Mouse (Mus musculus): Measurements from ENCODE around the gene Blmh. TPM values are rescaled to one million over a fixed set of nuclear protein-coding genes. Genes with fewer than 3 reads are reported as not detected.

Blmh gene
- total and polyA plus RNA-seq, 3 experiments: 111 to 116 TPM; not detected in 1

DNA sequence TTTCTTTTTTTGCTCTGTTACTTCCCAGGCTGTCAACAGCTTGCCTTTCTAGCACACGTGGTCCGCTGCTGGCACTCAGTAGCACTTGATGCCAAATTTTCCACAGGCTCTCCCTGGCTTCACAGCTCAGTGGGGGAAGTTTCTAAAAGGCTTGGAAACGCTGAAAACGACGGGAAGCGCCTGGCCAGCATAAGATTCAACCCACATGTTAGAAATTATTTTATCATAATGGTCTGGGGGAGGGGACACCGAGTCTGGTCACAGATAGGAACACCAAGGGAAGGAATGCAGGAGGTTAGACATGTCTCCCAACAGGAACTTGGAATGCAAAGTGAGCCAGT, 12.6 kb upstream of the Blmh start:
- Histone ChIP-seq H3K27ac (ENCODE audit: control insufficient read depth, low read depth, low read length) (no peak overlapping the region), H3K9me3 (replicated peaks; ENCODE audit: insufficient read depth, low read length) (no peaks in the 10 kb centered on the region), H3K4me3 (ENCODE audit: control insufficient read depth in 1 of 2, insufficient read depth in 1 of 2, low read depth in 2 of 2, low read length in 2 of 2) (no peak overlapping the region), H3K9ac (ENCODE audit: control insufficient read depth, low read depth, low read length, poor library complexity, severe bottlenecking) (no peak overlapping the region), H3K27me3 (ENCODE audit: control insufficient read depth in 1 of 2, insufficient read depth in 2 of 2, low read length in 2 of 2) (peaks cover 14 to 25% of the 10 kb centered on the region in 2 experiments), H3K36me3 (ENCODE audit: control insufficient read depth in 1 of 2, insufficient read depth in 2 of 2, low read length in 2 of 2) (no peaks in the 10 kb centered on the region), H3K79me2 (ENCODE audit: control insufficient read depth, insufficient read depth, low read length, poor library complexity) (no peaks in the 10 kb centered on the region), H3K4me1 (ENCODE audit: control insufficient read depth in 1 of 2, insufficient read depth in 2 of 2, low read length in 2 of 2) (no peaks in the 10 kb centered on the region)
- no peak for TF ChIP-seq MAZ (IDR thresholded peaks at IDR 0.05; ENCODE audit: low read depth, low read length)
- no peak for TF ChIP-seq HCFC1 (IDR thresholded peaks at IDR 0.05; ENCODE audit: low read depth, low read length)
- TF ChIP-seq ZC3H11A (IDR thresholded peaks at IDR 0.05; ENCODE audit: low read depth, low read length): no peak
- TF ChIP-seq ELF1 (IDR thresholded peaks at IDR 0.05; ENCODE audit: low read depth, low read length): no peak
- TF ChIP-seq JUND (IDR thresholded peaks at IDR 0.05; ENCODE audit: low read depth, low read length): no peak
- no peak for TF ChIP-seq CTCF (IDR thresholded peaks at IDR 0.05 in 2 of 3, conservative IDR thresholded peaks at IDR 0.05 in 1 of 3; ENCODE audit: control insufficient read depth in 1 of 3, insufficient read depth in 1 of 3, low read depth in 2 of 3, low read length in 3 of 3, poor library complexity in 1 of 3, severe bottlenecking in 1 of 3)
- TF ChIP-seq MAX (IDR thresholded peaks at IDR 0.05; ENCODE audit: low read length): no peak
- TF ChIP-seq ETS1 (IDR thresholded peaks at IDR 0.05; ENCODE audit: low read depth, low read length): no peak
- TF ChIP-seq POLR2A (IDR thresholded peaks at IDR 0.05; ENCODE audit: control insufficient read depth in 1 of 2, insufficient read depth in 1 of 2, low read depth in 1 of 2, low read length in 2 of 2, poor library complexity in 1 of 2): no peak
- TF ChIP-seq TBP (IDR thresholded peaks at IDR 0.05; ENCODE audit: low read depth, low read length): no peak
- TF ChIP-seq TCF12 (IDR thresholded peaks at IDR 0.05; ENCODE audit: low read depth, low read length): no peak
- no peak for TF ChIP-seq RAD21 (IDR thresholded peaks at IDR 0.05; ENCODE audit: low read depth, low read length)
- TF ChIP-seq ZNF384 (IDR thresholded peaks at IDR 0.05; ENCODE audit: low read depth, low read length): no peak
- TF ChIP-seq CHD1 (IDR thresholded peaks at IDR 0.05; ENCODE audit: low read depth, low read length): no peak
- TF ChIP-seq POLR2AphosphoS2 (IDR thresholded peaks at IDR 0.05; ENCODE audit: low read length): no peak
- no peak for TF ChIP-seq CHD2 (IDR thresholded peaks at IDR 0.05; ENCODE audit: low read length)
- TF ChIP-seq RCOR1 (IDR thresholded peaks at IDR 0.05; ENCODE audit: low read depth, low read length): no peak
- TF ChIP-seq MAFK (IDR thresholded peaks at IDR 0.05; ENCODE audit: borderline replicate concordance, low read depth, low read length): no peak
- DNase-seq (ENCODE audit: low read depth, low spot score): no peak

- Histone ChIP-seq H3K36me3 (ENCODE audit: control insufficient read depth in 1 of 2, insufficient read depth in 2 of 2, low read length in 2 of 2) (no peaks in the 10 kb centered on the region), H3K4me1 (ENCODE audit: control insufficient read depth in 1 of 2, insufficient read depth in 2 of 2, low read length in 2 of 2) (no peaks in the 10 kb centered on the region)
- DNase-seq (ENCODE audit: low read depth, low spot score): no peak
Measured at GRCm38 (mm10) chr11:76914366-76914765, 10.2 kb upstream of the Blmh start.

More at GRCm38 (mm10) chr11:76914366-76914765, 10.2 kb upstream of the Blmh start:
- Histone ChIP-seq H3K9ac (ENCODE audit: control insufficient read depth, low read depth, low read length, poor library complexity, severe bottlenecking) (no peak overlapping the region), H3K27ac (ENCODE audit: control insufficient read depth, low read depth, low read length) (no peak overlapping the region), H3K79me2 (ENCODE audit: control insufficient read depth, insufficient read depth, low read length, poor library complexity) (no peaks in the 10 kb centered on the region), H3K4me3 (ENCODE audit: control insufficient read depth in 1 of 2, insufficient read depth in 1 of 2, low read depth in 2 of 2, low read length in 2 of 2) (no peak overlapping the region), H3K27me3 (ENCODE audit: control insufficient read depth in 1 of 2, insufficient read depth in 2 of 2, low read length in 2 of 2) (peaks cover 10 to 28% of the 10 kb centered on the region in 2 experiments), H3K9me3 (replicated peaks; ENCODE audit: insufficient read depth, low read length) (no peaks in the 10 kb centered on the region)
- TF ChIP-seq EP300 (IDR thresholded peaks at IDR 0.05; ENCODE audit: low read depth in 1 of 2, low read length in 2 of 2) (no peak), ZC3H11A (IDR thresholded peaks at IDR 0.05; ENCODE audit: low read depth, low read length) (no peak)
